Mouse (Mus musculus) spleen, postnatal 14 days (tissue): ENCODE results near the gene Bcor.

Source experiments
- DNase-seq, 2 experiments: peaks; one replicate each; pipeline ENCODE4 v3.0.0; 2021 to 2022; ENCODE audit warnings: low spot score in 2 of 2

The Bcor gene

DNA sequence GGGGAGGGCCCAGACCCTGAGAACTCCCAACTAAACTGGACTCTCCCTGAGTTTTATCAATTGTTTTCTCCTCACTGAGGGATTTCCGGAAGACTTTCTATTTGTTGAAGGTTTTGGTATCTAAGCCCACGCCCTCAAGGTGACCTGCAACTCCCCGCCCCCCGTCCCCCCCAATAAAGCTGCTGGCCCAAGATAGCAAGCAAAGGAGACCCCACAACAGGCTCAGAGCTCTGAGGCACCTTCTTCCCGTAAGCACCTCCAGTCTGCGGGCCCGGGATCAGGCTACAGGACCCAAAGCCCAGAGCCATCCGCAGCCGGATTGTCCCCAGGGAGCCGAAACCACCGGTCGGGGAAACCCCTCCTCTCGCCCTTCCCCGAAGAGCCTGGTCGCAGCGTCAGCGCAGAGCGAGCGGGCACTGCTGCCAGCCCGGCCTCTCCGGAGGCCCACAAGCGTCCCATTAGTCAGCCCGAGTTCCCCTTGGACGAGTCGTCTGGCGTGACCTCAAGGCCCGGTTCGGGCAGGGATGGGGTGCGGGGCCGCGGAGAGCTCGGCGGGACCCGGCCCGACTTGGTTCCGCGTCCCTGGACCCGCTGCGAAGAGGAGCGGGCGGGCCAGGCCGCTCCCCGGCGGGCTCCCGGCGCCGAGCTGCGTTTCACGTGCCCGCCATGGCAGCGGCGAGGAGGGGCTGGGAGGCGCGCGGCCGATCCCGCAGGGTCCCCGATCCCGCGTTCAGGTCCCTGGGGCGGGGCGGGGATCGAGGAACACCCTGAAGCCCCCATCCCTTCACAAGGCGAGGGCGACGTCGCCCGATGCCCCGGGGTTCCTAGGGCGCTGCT lies 73.3 kb downstream of the Bcor start:
- DNase-seq, result peak in 1 of 2 experiments; percentile 45

DNA sequence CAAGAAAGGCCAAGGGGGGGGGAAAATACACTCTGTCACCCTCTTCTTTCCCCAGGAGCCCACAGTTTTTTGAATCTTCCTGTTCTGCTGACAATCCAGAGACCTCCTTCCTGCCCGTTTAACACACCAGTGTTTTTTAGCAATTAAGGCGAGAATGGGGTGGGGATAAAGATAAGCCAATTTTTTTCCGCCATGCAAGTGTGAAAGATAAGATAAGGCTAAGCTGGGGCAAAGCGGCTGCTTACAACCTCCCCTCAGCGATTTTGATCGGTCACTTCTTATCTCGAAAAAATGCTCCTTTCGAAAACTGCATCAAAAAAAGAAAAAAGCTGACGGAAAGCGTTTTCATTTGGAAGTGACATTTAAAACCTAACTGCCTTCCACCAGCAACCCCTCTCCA lies 74.2 kb downstream of the Bcor start:
- no peak for DNase-seq

DNA sequence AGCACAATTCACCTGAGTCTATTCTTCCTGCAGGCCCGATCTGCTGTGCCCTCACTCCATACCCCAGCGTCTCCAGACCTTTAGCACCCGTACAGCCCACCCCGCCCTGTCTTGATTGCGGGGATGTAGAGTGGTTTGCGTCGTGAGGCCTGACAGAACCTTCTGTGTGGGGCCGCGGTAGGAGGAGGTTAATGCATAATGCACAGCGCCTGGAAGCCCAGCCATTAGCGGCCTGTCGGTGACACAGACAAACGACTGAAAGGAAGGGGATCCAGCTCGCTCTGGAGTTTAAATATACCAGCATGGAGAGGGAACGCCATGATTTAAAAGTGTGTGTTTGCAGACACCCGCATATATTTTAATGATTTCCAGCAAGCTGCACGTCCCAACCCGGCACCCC lies 74.9 kb downstream of the Bcor start:
- DNase-seq, result no peak

DNA sequence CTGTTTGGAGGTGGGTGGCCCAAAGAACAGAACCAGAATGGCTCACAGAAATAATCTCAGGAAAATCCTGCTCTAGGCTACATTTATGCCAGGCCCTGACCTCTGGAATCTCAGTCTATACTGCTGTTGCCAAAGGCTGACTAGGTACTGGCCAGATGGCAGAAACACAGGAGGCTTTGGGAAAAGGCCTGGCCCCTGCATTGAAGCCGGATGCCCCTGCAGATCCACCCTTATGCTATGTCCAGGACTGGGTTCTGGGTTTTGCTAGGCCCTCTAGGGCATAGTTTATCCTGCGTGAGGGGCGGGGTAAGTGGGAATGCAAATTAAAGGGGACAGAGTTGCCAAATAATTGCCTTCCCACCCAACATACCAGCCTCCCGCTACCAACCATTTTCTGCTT lies 75.5 kb downstream of the Bcor start:
- DNase-seq, result no peak

DNA sequence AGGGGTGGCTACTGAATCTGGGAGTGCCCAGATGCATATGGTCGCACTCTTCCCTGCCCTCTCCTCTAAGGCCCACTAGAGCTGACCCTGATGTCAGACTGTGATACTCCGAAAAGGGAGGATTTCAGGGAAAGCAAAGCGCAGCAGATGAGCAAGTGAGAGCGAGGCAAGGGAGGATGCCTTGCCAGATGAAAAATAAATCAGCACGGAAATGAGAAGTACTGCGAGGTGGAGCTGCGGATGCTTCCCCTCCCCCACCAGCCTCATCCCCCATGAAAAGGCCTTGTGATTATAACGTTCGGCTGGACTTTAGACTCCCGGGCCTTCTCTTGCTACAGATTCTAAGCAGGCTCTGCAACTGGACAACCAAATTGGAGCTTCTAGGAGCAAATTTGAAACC lies 76.5 kb downstream of the Bcor start:
- no peak for DNase-seq

DNA sequence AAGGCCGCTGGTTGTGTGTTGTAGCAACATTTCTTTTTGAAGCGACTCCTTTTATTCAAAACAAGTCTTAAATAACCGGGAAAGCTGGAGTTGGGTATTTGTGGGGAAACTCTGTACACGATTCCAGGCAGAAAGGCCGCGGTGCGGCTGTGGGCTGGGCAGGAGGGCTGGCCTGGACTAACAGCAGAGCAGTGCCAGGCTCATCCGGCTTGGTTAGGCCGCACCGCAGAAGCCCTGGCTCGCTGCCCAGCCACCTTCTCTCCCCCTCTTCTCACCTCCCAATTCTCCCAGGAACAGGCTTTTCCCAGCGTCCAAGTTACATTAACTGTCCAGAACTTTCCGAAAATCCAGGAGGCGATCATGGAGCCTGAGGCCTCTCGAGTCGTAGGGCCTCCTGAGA lies 77.4 kb downstream of the Bcor start:
- DNase-seq, result no peak

DNA sequence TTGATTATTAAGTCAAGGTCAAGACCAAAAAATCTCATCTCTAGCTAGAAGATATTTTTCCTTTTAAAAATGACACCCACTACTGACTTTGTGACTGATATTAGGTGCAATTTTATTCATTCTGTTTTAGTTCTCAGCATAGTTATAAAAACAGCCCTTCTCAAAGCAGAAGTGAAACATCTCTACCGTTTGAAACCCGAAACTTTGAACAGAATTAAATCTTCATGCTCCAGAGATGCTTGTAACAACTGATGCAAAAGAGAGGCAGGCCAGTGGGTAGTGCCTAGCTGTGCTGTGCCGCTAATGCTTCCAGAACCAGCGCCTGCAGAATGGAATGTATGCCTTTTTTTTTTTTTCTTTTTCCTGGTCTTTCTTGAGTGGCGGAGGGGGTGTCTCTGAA lies 78.0 kb downstream of the Bcor start:
- DNase-seq, result no peak

DNA sequence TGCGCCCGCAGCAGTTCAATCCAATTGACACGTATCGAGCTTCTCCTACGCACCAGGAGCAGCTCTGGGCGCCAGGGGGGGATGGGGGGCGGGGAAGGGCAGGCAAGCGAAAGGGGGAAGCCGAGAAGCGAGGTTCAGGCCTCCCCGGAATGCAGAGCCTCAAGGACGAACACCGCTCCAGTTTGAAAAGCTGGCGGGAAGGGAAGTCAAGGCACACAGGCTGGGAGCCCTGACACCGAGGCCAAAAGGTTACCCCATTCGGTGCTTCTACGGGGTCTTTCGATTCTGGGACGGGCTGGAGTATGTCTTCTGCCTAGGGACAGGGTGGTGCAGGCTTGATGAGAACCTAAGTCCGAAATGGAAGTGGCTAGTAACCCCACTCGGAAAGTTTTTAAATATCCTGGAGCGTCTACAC lies 78.4 kb downstream of the Bcor start:
- no peak for DNase-seq

DNA sequence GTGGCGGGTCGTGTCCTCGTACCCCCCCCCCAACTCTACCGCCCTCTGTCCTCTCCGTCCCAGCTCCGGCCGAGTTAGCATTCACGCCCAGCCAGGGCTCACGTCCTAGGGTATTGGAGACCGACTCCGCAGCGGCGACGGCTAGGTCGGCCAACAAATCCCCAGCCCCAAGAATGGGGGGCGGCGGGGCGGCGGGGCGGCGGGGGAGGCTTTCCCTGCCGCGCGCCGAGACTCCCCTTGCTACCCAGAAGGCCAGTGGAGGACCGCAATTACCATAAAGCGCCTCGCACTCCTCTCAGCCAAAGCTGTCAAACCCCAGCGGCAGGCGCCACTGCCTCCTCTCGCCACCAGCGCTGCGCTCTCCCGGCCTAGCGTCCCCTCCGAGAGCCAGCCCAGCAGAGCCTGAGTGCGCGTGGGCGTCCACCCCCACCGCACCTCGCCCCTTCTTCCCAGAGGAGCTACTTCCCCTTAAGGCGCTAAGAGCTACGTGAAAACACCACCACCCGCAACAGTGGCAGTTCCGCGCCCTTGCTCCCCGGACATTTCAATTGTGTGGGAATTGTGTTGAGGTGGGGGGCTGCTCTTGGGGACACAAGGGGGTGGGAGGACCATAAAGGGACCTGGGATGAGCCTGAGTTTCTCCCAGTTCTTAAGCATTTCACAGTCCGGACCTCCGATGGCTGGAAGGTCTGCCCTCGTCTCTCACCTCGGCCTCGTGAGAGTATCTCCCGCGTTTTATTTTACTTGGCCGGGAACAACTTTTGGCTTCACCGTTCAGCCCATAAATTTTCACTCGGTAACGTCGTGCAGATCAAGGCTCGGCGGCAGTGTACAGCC lies 79.0 kb downstream of the Bcor start:
- DNase-seq, result peak in 1 of 2 experiments; percentile 41

DNA sequence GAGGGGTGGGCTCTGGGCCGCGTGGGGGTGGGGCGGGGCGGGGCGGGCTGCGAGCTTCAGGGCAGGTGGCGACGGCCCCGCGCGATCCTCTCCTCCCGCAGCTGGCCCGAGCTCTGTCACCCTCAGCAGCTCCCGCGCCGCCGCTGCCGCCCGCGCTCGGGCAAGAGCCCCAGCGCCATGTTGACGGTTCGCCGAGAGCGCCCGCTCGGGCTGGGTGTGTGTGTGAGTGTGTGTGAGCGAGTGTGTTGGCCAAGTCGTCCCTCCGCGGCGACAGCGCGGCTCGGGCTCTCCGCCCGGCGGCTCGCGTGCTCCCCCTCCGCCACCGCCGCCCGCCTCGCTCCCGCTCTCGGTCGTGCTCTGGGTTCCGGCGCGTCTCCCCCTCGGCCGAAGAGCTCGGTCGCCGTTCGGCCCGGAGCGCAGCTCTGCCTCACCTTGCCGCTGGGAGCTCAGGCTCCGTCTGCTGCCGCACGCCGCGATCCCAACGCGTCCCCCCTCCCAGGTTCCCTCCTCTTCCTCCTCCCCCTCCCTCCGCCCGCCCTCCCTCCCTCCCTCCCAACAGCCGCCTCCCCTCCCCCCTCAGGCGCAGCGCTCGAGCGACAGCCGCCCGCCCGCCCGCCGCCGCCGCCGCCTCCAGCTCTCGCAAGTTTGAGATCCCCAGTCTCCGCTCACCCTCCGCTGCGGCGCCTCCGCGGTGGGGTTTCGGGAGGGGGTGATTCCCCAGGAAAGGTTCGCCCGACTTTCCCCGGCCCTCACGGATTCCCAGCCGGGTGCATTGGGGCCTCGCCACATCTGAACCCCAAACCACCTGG lies 79.9 kb downstream of the Bcor start:
- DNase-seq, result peak; percentile 42 to 45

DNA sequence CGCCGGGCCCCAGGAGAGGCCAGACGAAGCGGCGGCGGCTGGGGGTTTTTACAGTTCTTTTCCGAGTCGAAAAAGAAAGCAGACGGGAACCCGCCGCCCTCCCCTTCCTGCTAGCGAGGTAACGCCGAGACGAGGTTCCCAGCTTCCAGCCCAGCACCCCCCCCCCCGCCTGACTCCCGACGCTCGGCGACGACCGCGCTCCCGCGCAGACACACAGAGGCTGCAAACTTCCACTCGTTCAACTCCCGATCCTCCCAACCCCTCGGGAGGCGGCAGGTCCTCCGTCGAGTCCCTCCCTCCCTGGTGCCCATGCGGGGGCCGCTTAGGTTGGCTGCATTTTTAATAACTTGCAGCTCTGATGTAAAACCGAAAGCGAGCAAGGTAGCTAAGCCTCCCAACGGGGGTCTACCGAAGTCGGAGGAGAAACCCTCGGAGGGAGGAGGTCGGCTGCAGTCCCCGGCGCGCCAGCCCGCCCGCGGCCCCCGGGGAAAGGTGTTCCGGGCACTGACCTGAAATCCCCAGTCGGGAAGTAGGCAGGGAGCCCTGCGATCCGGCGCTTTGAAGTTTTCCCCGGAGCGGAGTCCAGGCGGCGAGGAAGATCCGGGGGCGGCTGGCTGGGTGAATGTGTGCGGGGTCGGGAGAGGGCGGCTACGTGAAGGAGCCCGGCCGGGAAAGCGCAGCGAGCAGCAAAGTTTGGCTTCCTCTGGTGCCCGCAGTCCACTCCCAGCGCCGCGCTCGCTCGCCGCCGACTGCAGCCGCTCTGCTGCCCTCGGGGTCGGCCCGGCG lies 80.7 kb downstream of the Bcor start:
- DNase-seq, result peak in 1 of 2 experiments; percentile 54

DNA sequence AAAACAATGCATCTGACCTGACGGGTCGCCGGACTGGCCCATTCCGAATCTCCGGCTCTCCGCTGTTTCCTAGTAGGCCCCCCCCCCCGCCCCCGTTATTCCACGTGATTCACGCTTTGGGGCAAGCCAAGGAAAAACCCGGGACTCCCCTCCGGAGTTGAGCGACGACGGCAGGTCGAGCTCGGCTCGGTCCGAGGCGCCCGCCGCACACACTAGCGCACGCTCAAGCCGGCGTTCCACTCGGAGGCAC lies 81.2 kb downstream of the Bcor start:
- DNase-seq, result no peak

DNA sequence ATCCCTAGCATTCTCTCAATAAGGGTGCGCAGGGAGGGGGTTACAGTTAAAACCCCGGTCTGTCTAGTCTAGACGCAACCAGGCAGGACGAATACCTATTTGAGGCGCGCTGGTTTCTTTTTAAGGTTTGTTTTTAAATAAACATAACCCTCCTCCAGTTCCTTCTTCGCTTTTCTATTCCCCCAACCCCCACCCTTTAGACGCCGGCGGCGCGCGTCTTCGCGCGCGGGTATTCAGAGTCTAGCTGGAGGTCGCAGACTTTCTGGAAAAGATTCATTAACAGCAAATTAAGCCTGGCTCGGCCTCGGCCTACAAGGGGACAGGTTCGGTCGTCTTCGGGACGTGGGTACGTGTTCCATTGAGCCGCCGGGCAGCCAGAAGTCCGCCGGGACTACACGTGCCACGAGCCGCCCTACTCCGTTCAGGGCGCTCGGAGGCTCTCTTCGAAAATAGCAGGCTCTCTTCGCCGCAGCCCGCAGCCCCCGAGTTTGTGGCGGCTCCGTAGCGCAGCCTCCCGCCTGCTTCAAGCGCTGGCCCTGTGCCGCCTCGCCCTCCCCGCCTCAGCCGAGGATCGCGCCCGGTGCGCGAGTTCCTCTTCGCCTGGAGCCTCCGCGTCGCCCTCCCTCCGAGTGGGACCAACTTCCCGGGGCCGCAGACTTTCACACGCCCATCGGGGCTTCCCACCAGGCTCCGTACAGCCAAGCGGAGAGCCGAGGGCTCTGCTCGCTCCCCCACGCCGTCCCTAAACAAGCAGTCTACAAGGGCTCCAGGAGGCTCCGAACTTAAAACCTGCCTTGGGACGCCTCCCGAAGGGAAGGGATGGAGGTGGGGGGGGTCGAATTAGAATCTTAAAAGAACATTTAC lies 81.7 kb downstream of the Bcor start:
- peak in 1 of 2 experiments; percentile 52 for DNase-seq

DNA sequence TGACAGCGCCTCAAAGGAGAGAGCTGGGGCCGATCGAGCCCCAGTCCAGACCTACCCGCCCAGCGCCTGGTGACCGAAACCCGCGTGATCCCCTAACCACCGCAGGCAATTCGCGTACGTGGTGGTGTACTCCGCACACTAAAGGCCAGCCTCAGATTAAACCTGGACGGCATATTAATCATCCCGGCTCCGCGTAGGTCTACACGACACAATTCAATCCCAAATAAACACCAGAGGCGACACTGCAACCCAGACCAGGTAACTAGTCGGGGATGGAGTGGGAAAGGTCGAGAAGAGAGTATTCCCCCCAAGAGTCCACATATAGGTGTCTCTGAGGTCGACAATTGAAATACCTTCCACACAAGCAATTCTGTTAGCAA lies 82.6 kb downstream of the Bcor start:
- DNase-seq, result no peak

DNA sequence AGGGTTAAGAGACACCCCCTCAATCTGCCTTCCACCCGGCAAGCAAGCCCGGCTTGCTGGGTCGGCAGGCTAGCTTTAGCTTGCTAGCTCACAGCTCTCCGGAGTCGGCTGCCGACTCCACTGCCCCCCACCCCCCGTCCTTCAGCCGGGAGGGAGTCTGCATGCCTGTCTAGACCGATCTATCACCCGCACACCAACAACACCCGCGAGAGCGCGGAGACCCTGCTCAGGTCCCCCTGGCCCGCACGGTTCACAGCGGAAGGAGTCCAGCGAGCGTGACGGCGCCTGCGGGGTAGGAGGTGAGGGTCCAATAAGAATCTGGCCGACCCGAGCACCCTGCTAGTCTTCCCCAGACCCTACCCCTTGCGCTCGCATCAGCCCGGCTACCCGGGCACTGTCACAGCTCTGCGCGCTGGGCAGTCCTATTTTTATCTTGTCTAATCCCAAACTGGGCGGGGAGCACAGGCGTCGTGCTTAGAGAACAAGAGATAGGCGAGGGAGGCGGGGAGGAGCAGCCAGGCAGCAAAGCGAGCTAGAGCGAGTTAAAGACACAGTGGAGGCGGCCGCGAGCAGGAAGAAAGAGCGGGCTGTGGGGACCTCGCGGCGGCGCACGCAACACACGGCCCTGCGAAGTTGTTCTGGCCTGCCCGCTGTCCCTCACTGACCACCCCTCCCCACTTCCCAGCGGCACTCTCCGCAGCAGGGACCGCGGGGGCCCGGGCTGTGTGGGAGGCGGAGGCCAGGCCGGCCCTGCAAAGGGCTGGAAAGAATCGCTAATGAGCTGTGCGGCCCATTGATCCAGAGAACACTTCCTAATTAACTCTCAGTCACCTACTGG lies 83.2 kb downstream of the Bcor start:
- peak in 1 of 2 experiments; percentile 39 for DNase-seq

DNA sequence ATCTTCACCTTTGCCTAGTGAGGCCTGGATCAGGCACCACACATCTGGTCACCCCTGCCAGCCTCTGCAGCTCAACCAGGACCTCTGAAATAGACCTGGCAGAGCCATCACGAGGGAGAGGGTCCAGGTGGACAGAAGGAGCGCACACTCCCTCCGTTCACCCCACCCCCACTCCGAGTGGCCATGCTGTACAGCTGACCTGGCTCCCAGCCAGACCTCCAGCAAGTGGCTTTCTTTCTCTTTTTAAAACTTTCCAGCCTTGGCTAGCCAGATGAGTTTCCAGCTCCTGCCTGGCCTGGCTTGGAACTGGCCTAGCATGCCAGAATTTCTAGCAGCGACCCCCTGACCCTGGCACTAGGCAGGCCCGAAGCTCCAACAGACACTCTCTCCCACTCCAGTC lies 87.4 kb downstream of the Bcor start:
- DNase-seq, result no peak

DNA sequence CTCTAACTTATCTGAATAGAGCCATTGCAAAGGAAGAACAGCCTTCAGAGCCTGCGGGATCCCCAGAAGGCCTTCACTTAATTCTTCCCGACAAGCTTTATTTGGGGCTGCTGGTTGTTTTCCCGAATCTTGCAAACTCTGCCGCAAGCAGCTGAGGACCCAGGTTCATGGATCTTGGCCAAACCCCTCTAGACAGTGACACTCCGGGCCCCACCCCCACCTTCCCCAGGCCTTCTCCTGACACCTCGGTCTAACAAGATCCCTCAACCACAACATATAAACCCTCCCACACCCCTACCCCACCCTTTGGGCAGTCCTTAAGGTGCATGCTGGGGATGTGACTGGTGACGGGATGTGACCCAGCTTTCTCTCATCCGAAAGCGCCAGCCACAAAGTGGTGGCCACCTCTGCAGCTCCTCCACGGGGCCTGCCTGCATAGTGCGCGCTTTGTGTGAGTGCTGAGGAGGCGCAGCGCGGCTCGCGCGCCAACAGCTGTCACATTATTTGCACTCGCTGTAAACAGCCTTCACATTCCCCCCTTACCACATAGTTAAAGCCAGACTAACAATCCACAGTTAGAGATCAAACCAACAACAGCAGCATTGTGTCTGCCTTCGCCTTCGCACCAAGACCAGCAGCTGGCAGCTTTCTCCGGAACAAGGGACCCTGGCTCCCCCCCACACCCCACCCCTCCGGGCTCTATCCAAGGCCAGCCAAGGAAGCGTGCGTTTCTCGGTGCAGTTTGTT lies 91.0 kb downstream of the Bcor start:
- DNase-seq, result no peak

DNA sequence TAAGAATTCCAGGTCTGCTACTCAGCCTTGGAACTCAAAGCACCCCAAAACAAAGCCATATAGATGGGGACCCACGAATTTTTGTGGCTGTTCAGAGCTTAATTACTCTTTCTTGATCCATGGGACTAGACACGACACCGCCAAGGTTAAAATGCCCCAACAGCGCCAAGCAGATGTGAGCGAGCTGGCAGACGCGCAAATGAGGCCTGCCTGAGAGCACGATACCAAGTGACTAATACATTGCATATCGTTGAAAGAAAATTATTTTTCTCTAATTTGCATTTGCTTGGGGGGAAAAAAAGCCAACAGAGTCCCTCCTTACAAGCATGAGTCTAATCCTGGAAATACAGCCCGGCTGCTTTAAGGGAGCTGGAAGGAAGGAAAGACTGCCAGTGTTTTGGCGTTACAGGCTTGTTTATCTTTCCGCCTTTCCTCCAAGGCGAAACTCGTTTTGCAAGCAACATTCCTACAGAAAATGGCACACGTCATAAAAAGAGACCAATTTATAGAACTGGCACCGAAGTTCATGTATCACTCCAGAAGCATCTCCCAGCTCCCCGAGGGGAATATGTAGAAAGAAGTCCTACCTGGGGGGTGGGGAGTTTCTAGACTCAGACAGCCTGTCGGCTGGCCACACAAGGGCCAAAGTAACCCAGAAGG lies 92.2 kb downstream of the Bcor start:
- DNase-seq, result no peak

DNA sequence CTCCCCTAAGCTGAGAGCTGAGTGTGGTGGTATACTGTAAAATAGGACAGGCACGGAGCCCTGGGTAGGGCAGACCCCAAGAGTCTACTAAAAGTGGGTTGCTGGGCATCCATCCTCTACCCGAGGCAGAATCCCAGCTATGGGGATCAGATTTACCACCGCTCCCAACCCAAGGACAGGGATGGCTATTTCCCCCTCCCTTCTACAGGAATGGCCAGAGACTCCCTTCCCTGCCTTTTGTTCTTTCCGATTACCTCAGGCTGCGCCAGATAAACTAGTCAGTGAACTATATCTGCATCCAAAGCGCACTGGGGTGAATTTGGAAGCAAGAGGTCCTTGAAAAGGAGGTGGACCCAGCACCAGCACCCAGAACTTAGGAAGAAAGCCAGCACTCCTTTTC lies 93.1 kb downstream of the Bcor start:
- no peak for DNase-seq
